Mouse (Mus musculus) bone marrow, adult 2 months (tissue): ENCODE measurements around the gene Duxbl3.
"Not testable (repeated sequence)": the region's sequence is repeated elsewhere in the genome, so short reads cannot be mapped to it uniquely, and the experiment has no call there.

Experiments
- CTCF ChIP-seq: fragments of 200-500 bp; IDR thresholded peaks from 2 replicates; pipeline ENCODE4 v1.5.1; 2011; ENCODE audit warnings: low read length, control low read depth; ENCODE audit not compliant: control insufficient read depth, insufficient read depth
- POLR2A ChIP-seq: fragments of 200-500 bp; IDR thresholded peaks from 2 replicates; pipeline ENCODE4 v1.6.1; 2011; ENCODE audit warnings: low read depth, mild to moderate bottlenecking, control low read depth, low read length, borderline replicate concordance; ENCODE audit not compliant: control insufficient read depth

DNA sequence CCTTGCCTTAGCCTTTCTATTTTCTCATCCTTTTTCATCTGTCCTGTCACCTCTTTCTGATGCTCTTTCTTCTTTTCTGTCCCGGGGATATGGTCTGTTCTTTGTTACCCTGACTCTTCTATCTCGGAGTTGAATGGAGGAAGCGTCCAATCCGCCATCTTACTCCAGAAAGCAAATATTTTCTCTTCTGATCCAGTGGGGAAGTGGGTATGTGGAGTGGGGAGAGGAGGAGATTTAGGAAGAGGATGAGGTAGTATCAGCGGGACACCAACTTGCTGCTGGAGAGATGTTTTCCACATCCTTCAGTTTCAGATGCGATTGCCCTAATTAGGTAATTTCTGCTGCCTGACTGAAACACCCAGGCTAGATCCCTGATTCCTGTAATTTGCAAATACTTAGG, 967 bp downstream of the Duxbl3 start:
- TF ChIP-seq POLR2A, CTCF: not testable (repeated sequence)
